Mouse (Mus musculus) gastrocnemius, adult 2 months (tissue): ENCODE data around the gene RPS10-NUDT3. TPM values are rescaled to one million over a fixed set of nuclear protein-coding genes. Genes with fewer than 3 reads are reported as not detected.

Source experiments
- DNase-seq: peaks from one replicate; pipeline ENCODE4 v3.0.0; 2022
- H3K27ac ChIP-seq: fragments of 200-600 bp; 2 replicates; pipeline ENCODE4 v1.8.1; 2022; ENCODE audit warnings: mild to moderate bottlenecking
- H3K4me3 ChIP-seq: fragments of 200-600 bp; 2 replicates; pipeline ENCODE4 v1.8.1; 2022; ENCODE audit warnings: mild to moderate bottlenecking, moderate library complexity
- CTCF ChIP-seq: fragments of 200-600 bp; IDR thresholded peaks from 2 replicates; pipeline ENCODE4 v1.8.1; 2022; ENCODE audit warnings: antibody characterized with exemption, mild to moderate bottlenecking, moderate library complexity
- intact Hi-C: fragments of 180-260 bp; cut with DNase I; formaldehyde crosslinking; loops from one replicate; pipeline ENCODE4 v1.15.1; 2025
- total RNA-seq, 2 experiments: library from RNA; stranded (reverse); gene quantifications; 2 replicates each; pipeline ENCODE4 v1.2.3; 2021

The RPS10-NUDT3 gene
- total RNA-seq, 2 experiments from 2014 or later: 1.4 TPM; not detected in 1

- DNase-seq: no peak
- no peak overlapping the region for H3K27ac ChIP-seq
- H3K4me3 ChIP-seq: no peak overlapping the region
- TF ChIP-seq CTCF: no peak
- intact Hi-C loops: no loop called here
Observed at GRCm38 (mm10) chr17:27561809-27562526, 73.1 kb downstream of the RPS10-NUDT3 start.

- DNase-seq: no peak
- Histone ChIP-seq H3K4me3 (no peak overlapping the region), H3K27ac (no peak overlapping the region)
- intact Hi-C loops: no loop called here
- no peak for TF ChIP-seq CTCF
Observed at GRCm38 (mm10) chr17:27560926-27561480, 74.0 kb downstream of the RPS10-NUDT3 start.

GRCm38 (mm10) chr17:27559596-27559995, 75.4 kb downstream of the RPS10-NUDT3 start:
- no peak overlapping the region for H3K4me3 ChIP-seq
- TF ChIP-seq CTCF: no peak
- peak; percentile 4 for DNase-seq
- intact Hi-C loops: no loop called here
- no peak overlapping the region for H3K27ac ChIP-seq

GRCm38 (mm10) chr17:27558845-27559244, 76.2 kb downstream of the RPS10-NUDT3 start:
- no peak for TF ChIP-seq CTCF
- intact Hi-C loops: no loop called here
- DNase-seq: peak; percentile 15
- no peak overlapping the region for H3K4me3 ChIP-seq
- H3K27ac ChIP-seq: no peak overlapping the region

- peak overlapping the region; percentile 85 for H3K27ac ChIP-seq
- intact Hi-C loops: no loop called here
- peak overlapping the region; percentile 82 for H3K4me3 ChIP-seq
- TF ChIP-seq CTCF: no peak
- DNase-seq: peak; percentile 19
Observed at GRCm38 (mm10) chr17:27557927-27558661, 76.9 kb downstream of the RPS10-NUDT3 start.

GRCm38 (mm10) chr17:27557181-27557926, 77.7 kb downstream of the RPS10-NUDT3 start:
- Histone ChIP-seq H3K4me3 (peak overlapping the region; percentile 82), H3K27ac (peak overlapping the region; percentile 85)
- intact Hi-C loops: no loop called here
- TF ChIP-seq CTCF: peak; percentile 29; the same call in 1 of the 2 replicates
- DNase-seq: peak; percentile 56

- DNase-seq: peak; percentile 92
- Histone ChIP-seq H3K27ac (peak within 1 kb of the TSS; percentile 85), H3K4me3 (peak within 1 kb of the TSS; percentile 82)
- intact Hi-C loops: no loop called here
- TF ChIP-seq CTCF: no peak
Observed at GRCm38 (mm10) chr17:27556315-27557011, 78.6 kb downstream of the RPS10-NUDT3 start, which contains the start of gene Hmga1. TSS of gene Hmga1 (plus strand) at chr17:27556497.

GRCm38 (mm10) chr17:27555512-27556172, 79.4 kb downstream of the RPS10-NUDT3 start:
- TF ChIP-seq CTCF: no peak
- intact Hi-C loops: no loop called here
- DNase-seq: peak; percentile 73
- Histone ChIP-seq H3K27ac (peak overlapping the region; percentile 85), H3K4me3 (peak overlapping the region; percentile 82)

- Histone ChIP-seq H3K27ac (peak overlapping the region; percentile 85; the same call in 1 of the 2 replicates), H3K4me3 (peak overlapping the region; percentile 82)
- intact Hi-C loops: no loop called here
- DNase-seq: no peak
- TF ChIP-seq CTCF: no peak
Observed at GRCm38 (mm10) chr17:27555075-27555511, 79.9 kb downstream of the RPS10-NUDT3 start.

- peak; percentile 11 for DNase-seq
- H3K4me3 ChIP-seq: no peak overlapping the region
- H3K27ac ChIP-seq: peak overlapping the region; percentile 85
- intact Hi-C loops: no loop called here
- TF ChIP-seq CTCF: no peak
Observed at GRCm38 (mm10) chr17:27554062-27554960, 80.7 kb downstream of the RPS10-NUDT3 start.
